11 mouse cellular contexts compared by ENCODE assay signal in genomic region chr12:41727221-41727620, GRCm38 (mm10).
DNase-seq lines count a peak whose midpoint lies in the region; ATAC-seq and TF ChIP-seq lines count a peak whose summit lies in the region.
"Had no signal": no experiment of that assay in that cellular context is flagged by ENCODE, and none has a peak within 500 bp of the region (broad histone marks: within the 10 kb centered on the region; RNA-seq: fewer than 3 reads in every experiment).

No protein-coding gene starts in this region.

- H3K27me3 ChIP-seq in hindbrain, embryonic 11.5 days (ENCODE audit: control insufficient read depth, insufficient read depth, low read length): no peaks in the 10 kb centered on the region
- no peaks in the 10 kb centered on the region for H3K27me3 ChIP-seq in hindbrain, embryonic 10.5 days (ENCODE audit: insufficient read depth, poor library complexity, severe bottlenecking)
- H3K27me3 ChIP-seq in embryonic facial prominence, embryonic 15.5 days: no peaks in the 10 kb centered on the region
- no peaks in the 10 kb centered on the region for H3K27me3 ChIP-seq in limb, embryonic 14.5 days (ENCODE audit: control insufficient read depth, insufficient read depth, low read length)
- H3K27me3 ChIP-seq: embryonic facial prominence, embryonic 12.5 days had no signal

- no peaks in the 10 kb centered on the region for H3K36me3 ChIP-seq in hindbrain, embryonic 11.5 days (ENCODE audit: control insufficient read depth, insufficient read depth, low read length)
- no peaks in the 10 kb centered on the region for H3K36me3 ChIP-seq in hindbrain, embryonic 10.5 days
- H3K36me3 ChIP-seq in embryonic facial prominence, embryonic 15.5 days: no peaks in the 10 kb centered on the region
- H3K36me3 ChIP-seq in limb, embryonic 14.5 days (ENCODE audit: control insufficient read depth, insufficient read depth, low read length): no peaks in the 10 kb centered on the region
- H3K36me3 ChIP-seq: embryonic facial prominence, embryonic 12.5 days had no signal

- DNase-seq in hindbrain, embryonic 11.5 days (ENCODE audit: low spot score): peak; percentile 3
- no peak for DNase-seq in hindbrain, embryonic 10.5 days (ENCODE audit: low spot score)
- DNase-seq in ES-CJ7 (ENCODE audit: low read depth, low spot score): peak; percentile 97
- DNase-seq in limb, embryonic 14.5 days (ENCODE audit: low spot score): peak; percentile 75
- DNase-seq in thymus, postnatal 0 days (ENCODE audit: low spot score): no peak
- DNase-seq in layer of hippocampus, postnatal 10 days (ENCODE audit: low spot score in 2 of 2): no peak
- DNase-seq in kidney, postnatal 25 days: no peak
- DNase-seq: cerebellum, adult 11-12 months; gastrocnemius, adult 2 months had no signal

- H3K27ac ChIP-seq in hindbrain, embryonic 11.5 days (ENCODE audit: low read depth, low read length): no peak overlapping the region
- H3K27ac ChIP-seq in hindbrain, embryonic 10.5 days: no peak overlapping the region
- no peak overlapping the region for H3K27ac ChIP-seq in embryonic facial prominence, embryonic 15.5 days (replicated peaks)
- H3K27ac ChIP-seq in limb, embryonic 14.5 days (replicated peaks; ENCODE audit: low read depth, low read length): no peak overlapping the region
- H3K27ac ChIP-seq: embryonic facial prominence, embryonic 12.5 days; gastrocnemius, adult 2 months had no signal

- no peak overlapping the region for H3K4me2 ChIP-seq in hindbrain, embryonic 11.5 days (replicated peaks; ENCODE audit: low read depth, low read length)
- no peak overlapping the region for H3K4me2 ChIP-seq in embryonic facial prominence, embryonic 15.5 days (replicated peaks)
- no peak overlapping the region for H3K4me2 ChIP-seq in limb, embryonic 14.5 days (replicated peaks; ENCODE audit: low read depth, low read length, severe bottlenecking)
- H3K4me2 ChIP-seq: embryonic facial prominence, embryonic 12.5 days had no signal

- no peak overlapping the region for H3K4me3 ChIP-seq in hindbrain, embryonic 11.5 days (ENCODE audit: low read depth, low read length)
- H3K4me3 ChIP-seq in hindbrain, embryonic 10.5 days: no peak overlapping the region
- no peak overlapping the region for H3K4me3 ChIP-seq in embryonic facial prominence, embryonic 15.5 days (replicated peaks)
- no peak overlapping the region for H3K4me3 ChIP-seq in limb, embryonic 14.5 days (replicated peaks; ENCODE audit: low read length)
- H3K4me3 ChIP-seq: embryonic facial prominence, embryonic 12.5 days; gastrocnemius, adult 2 months had no signal

- no peaks in the 10 kb centered on the region for H3K9me3 ChIP-seq in hindbrain, embryonic 11.5 days (ENCODE audit: control insufficient read depth, low read length)
- no peaks in the 10 kb centered on the region for H3K9me3 ChIP-seq in hindbrain, embryonic 10.5 days
- no peaks in the 10 kb centered on the region for H3K9me3 ChIP-seq in embryonic facial prominence, embryonic 15.5 days (replicated peaks)
- no peaks in the 10 kb centered on the region for H3K9me3 ChIP-seq in limb, embryonic 14.5 days (ENCODE audit: control insufficient read depth, low read length)
- H3K9me3 ChIP-seq: embryonic facial prominence, embryonic 12.5 days had no signal

- ATAC-seq in hindbrain, embryonic 11.5 days (ENCODE audit: low FRiP score): peak; percentile 61
- ATAC-seq in embryonic facial prominence, embryonic 15.5 days (ENCODE audit: insufficient number of reproducible peaks, low FRiP score, low TSS enrichment, low read depth): 0 out of 2 replicates have a peak, but pooled peaks have one; percentile 39
- ATAC-seq in limb, embryonic 14.5 days (ENCODE audit: low FRiP score, low read depth): no peak

- no peaks in the 10 kb centered on the region for H3K4me1 ChIP-seq in hindbrain, embryonic 11.5 days (replicated peaks; ENCODE audit: control insufficient read depth, insufficient read depth, low read length)
- H3K4me1 ChIP-seq in hindbrain, embryonic 10.5 days (replicated peaks): no peaks in the 10 kb centered on the region
- no peaks in the 10 kb centered on the region for H3K4me1 ChIP-seq in embryonic facial prominence, embryonic 15.5 days
- H3K4me1 ChIP-seq in limb, embryonic 14.5 days (ENCODE audit: control insufficient read depth, insufficient read depth, low read length): no peaks in the 10 kb centered on the region
- H3K4me1 ChIP-seq: embryonic facial prominence, embryonic 12.5 days had no signal

- no peak overlapping the region for H3K9ac ChIP-seq in hindbrain, embryonic 11.5 days (ENCODE audit: low read depth, low read length)
- H3K9ac ChIP-seq in embryonic facial prominence, embryonic 15.5 days: no peak overlapping the region
- H3K9ac ChIP-seq in limb, embryonic 14.5 days (ENCODE audit: low read depth, low read length, severe bottlenecking): no peak overlapping the region
- H3K9ac ChIP-seq: embryonic facial prominence, embryonic 12.5 days had no signal

- 35% methylated on average over 3 of the region's 3 CpGs for whole genome bisulfite sequencing in hindbrain, embryonic 11.5 days
- WGBS in hindbrain, embryonic 10.5 days: 51% methylated on average over 3 of the region's 3 CpGs
- WGBS in embryonic facial prominence, embryonic 15.5 days: 40% methylated on average over 3 of the region's 3 CpGs
- 31% methylated on average over 3 of the region's 3 CpGs for WGBS in limb, embryonic 14.5 days

- TF ChIP-seq POLR2A in limb, embryonic 14.5 days (IDR thresholded peaks at IDR 0.05; ENCODE audit: borderline replicate concordance, extremely low read depth, insufficient read depth, insufficient read length): no peak

Comparison
In these comparisons a context has a peak if more than half of its experiments do, and no peak if none do; other contexts are left out.
1. DNase-seq: peak in hindbrain, embryonic 11.5 days (single experiment), ES-CJ7 (single experiment) and limb, embryonic 14.5 days (single experiment); none in hindbrain, embryonic 10.5 days (single experiment), thymus, postnatal 0 days (single experiment), layer of hippocampus, postnatal 10 days (0 of 2) and kidney, postnatal 25 days (0 of 2).